8 mouse cellular contexts compared by ENCODE assay signal in the genomic region with DNA sequence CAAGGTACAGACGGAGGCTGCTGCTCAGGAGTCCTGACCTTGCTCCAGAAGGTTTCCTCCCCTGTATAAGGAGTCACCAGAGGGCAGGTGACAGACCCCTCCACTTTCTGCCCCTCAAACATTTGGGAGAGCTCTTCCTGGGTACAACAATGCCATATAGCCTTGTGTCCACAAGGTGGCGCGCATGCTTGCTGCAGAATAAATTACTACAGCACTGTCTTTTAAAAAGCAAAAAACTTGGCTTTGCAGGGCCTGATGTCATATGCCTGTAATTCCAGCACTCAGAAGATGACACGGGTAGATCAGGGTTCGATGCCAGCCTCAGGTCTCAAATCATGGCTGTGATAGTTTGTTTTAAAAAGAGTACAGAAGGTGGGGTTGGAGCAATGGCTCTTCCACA. TPM values are rescaled to one million over a fixed set of nuclear protein-coding genes. Genes with fewer than 3 reads are reported as not detected.
DNase-seq lines count a peak whose midpoint lies in the region; ATAC-seq and TF ChIP-seq lines count a peak whose summit lies in the region.

No protein-coding gene starts in this region.

- no peaks in the 10 kb centered on the region for H3K36me3 ChIP-seq in liver, embryonic 11.5 days (ENCODE audit: control insufficient read depth, insufficient read depth, low read length)
- H3K36me3 ChIP-seq in embryonic facial prominence, embryonic 10.5 days (replicated peaks) = no peaks in the 10 kb centered on the region
- no peaks in the 10 kb centered on the region for H3K36me3 ChIP-seq in liver, postnatal 0 days (replicated peaks; ENCODE audit: insufficient read depth, low read length)

- H3K27ac ChIP-seq in liver, embryonic 11.5 days (ENCODE audit: low read depth, low read length) = no peak overlapping the region
- H3K27ac ChIP-seq in embryonic facial prominence, embryonic 10.5 days (replicated peaks) = no peak overlapping the region
- no peak overlapping the region for H3K27ac ChIP-seq in liver, postnatal 0 days (ENCODE audit: low read depth)

- no peak overlapping the region for H3K4me3 ChIP-seq in liver, embryonic 11.5 days (ENCODE audit: low read depth, low read length)
- no peak overlapping the region for H3K4me3 ChIP-seq in embryonic facial prominence, embryonic 10.5 days
- H3K4me3 ChIP-seq in liver, postnatal 0 days (ENCODE audit: low read depth, low read length) = no peak overlapping the region

- TF ChIP-seq CTCF in liver, postnatal 0 days (IDR thresholded peaks at IDR 0.05; ENCODE audit: low read depth) = peak; percentile 94

- no peak overlapping the region for H3K9ac ChIP-seq in liver, embryonic 11.5 days (ENCODE audit: low read depth, low read length)
- no peak overlapping the region for H3K9ac ChIP-seq in liver, postnatal 0 days (replicated peaks)

- no peak for TF ChIP-seq EP300 in liver, postnatal 0 days (IDR thresholded peaks at IDR 0.05; ENCODE audit: low read depth)

- H3K4me2 ChIP-seq in liver, embryonic 11.5 days = no peak overlapping the region
- no peak overlapping the region for H3K4me2 ChIP-seq in liver, postnatal 0 days (ENCODE audit: low read depth, low read length)

- no peaks in the 10 kb centered on the region for H3K9me3 ChIP-seq in liver, embryonic 11.5 days (ENCODE audit: control insufficient read depth, low read length)
- H3K9me3 ChIP-seq in embryonic facial prominence, embryonic 10.5 days = no peaks in the 10 kb centered on the region
- no peaks in the 10 kb centered on the region for H3K9me3 ChIP-seq in liver, postnatal 0 days (ENCODE audit: low read length)

- no peak for ATAC-seq in liver, embryonic 11.5 days (replicated peaks; ENCODE audit: low FRiP score)
- ATAC-seq in liver, postnatal 0 days = no peak

- H3K4me1 ChIP-seq in liver, embryonic 11.5 days (replicated peaks; ENCODE audit: control insufficient read depth, insufficient read depth, low read length) = peaks cover 13% of the 10 kb centered on the region; the same call in 1 of the 2 replicates
- peaks cover 65% of the 10 kb centered on the region for H3K4me1 ChIP-seq in embryonic facial prominence, embryonic 10.5 days
- H3K4me1 ChIP-seq in liver, postnatal 0 days (ENCODE audit: insufficient read depth) = peaks cover 9% of the 10 kb centered on the region

- 6% methylated on average over 5 of the region's 5 CpGs for WGBS in liver, embryonic 11.5 days
- WGBS in embryonic facial prominence, embryonic 10.5 days = 8% methylated on average over 5 of the region's 5 CpGs
- 6% methylated on average over 5 of the region's 5 CpGs for WGBS in liver, postnatal 0 days (ENCODE audit: insufficient replicate concordance)

- peak; percentile 68 for DNase-seq in liver
- no peak for DNase-seq in liver, embryonic 11.5 days (ENCODE audit: low spot score)
- DNase-seq in adrenal gland, adult 2 months = peak; percentile 74
- DNase-seq in embryonic facial prominence, embryonic 10.5 days (ENCODE audit: low spot score) = peak; percentile 74
- DNase-seq in kidney, adult 8-10 months = peak; percentile 64 to 79
- peak; percentile 76 for DNase-seq in liver, postnatal 0 days
- DNase-seq in right cerebral cortex, postnatal 25 days = peak; percentile 67
- peak; percentile 60 to 83 for DNase-seq in urinary bladder, postnatal 4 days (ENCODE audit: low spot score in 2 of 2)

- H3K27me3 ChIP-seq in liver, embryonic 11.5 days (replicated peaks; ENCODE audit: control insufficient read depth, insufficient read depth, low read length) = no peaks in the 10 kb centered on the region
- peaks cover 11% of the 10 kb centered on the region for H3K27me3 ChIP-seq in embryonic facial prominence, embryonic 10.5 days (replicated peaks; ENCODE audit: low read depth, poor library complexity, severe bottlenecking)
- no peaks in the 10 kb centered on the region for H3K27me3 ChIP-seq in liver, postnatal 0 days (ENCODE audit: insufficient read depth, low read length)

RNA-seq across cellular contexts. Expression of a gene that starts 4.5 kb away (rescaled TPM):
- polyA plus RNA-seq in liver, embryonic 11.5 days (2014; fragmentation: Nextera tagmentation; extraction: Ambion mirVana) = 9.5 and 10.3 TPM in 2 replicates
- 10 to 100 TPM in 1 of 2 experiments, 1 to 10 TPM in 1; 8.4 to 12.7 TPM for total RNA-seq in adrenal gland, adult 2 months (2021)
- polyA plus RNA-seq in adrenal gland, adult 2 months (2012; rRNA removed) = 13.0 and 13.2 TPM in 2 replicates
- polyA plus RNA-seq in embryonic facial prominence, embryonic 10.5 days (2016; fragmentation: Nextera tagmentation; extraction: Ambion mirVana) = 12.8 and 14.5 TPM in 2 replicates
- 4.3 and 4.6 TPM in 2 replicates for polyA plus RNA-seq in liver, postnatal 0 days (2015; fragmentation: Nextera tagmentation; extraction: Ambion mirVana)

RNA-seq across cellular contexts. Expression of a gene that starts 57.6 kb away (rescaled TPM):
- polyA plus RNA-seq in liver, embryonic 11.5 days (2014; fragmentation: Nextera tagmentation; extraction: Ambion mirVana) = 132 and 155 TPM in 2 replicates
- total RNA-seq in adrenal gland, adult 2 months (2021) = 10 to 100 TPM; 45.4 to 50.4 TPM
- 156 TPM in 2 replicates for polyA plus RNA-seq in adrenal gland, adult 2 months (2012; rRNA removed)
- 137 and 149 TPM in 2 replicates for polyA plus RNA-seq in embryonic facial prominence, embryonic 10.5 days (2016; fragmentation: Nextera tagmentation; extraction: Ambion mirVana)
- polyA plus RNA-seq in liver, postnatal 0 days (2015; fragmentation: Nextera tagmentation; extraction: Ambion mirVana) = 28.5 and 28.8 TPM in 2 replicates
